Mouse (Mus musculus): ENCODE results near the gene Gm1043. TPM values are rescaled to one million over a fixed set of nuclear protein-coding genes. Genes with fewer than 3 reads are reported as not detected.

Gm1043 gene
- total RNA-seq, 1 experiment from 2014 or later, result not detected

DNA sequence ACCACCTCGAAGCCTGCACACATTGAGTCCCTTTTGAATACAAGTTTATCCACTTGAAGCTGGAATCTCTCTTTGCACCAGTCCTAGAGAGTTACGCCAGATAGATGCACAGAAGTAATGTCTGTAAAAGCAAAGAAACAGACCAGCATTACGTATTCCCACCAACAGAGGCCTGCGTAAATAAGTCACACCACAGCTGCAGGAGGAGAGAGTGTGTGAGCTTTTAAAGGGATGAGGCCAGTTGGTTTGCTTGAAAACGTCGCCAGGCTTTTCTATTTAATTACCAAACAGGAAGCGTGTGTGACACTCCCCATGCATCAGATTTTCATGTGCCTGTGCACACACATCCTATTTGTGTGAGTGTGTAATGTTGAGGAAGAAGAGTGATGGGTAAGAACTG lies 99.4 kb downstream of the Gm1043 start:
- ATAC-seq (replicated peaks; ENCODE audit: low read depth, poor library complexity, severe bottlenecking), result no peak

GRCm38 (mm10) chr5:37190378-37190777 lies 105.2 kb downstream of the Gm1043 start:
- no peak for ATAC-seq (replicated peaks; ENCODE audit: low read depth, poor library complexity, severe bottlenecking)

- no peak for ATAC-seq (replicated peaks; ENCODE audit: low read depth, poor library complexity, severe bottlenecking)
Measured at GRCm38 (mm10) chr5:37196196-37196595, 111.0 kb downstream of the Gm1043 start.

GRCm38 (mm10) chr5:37196666-37197250 lies 111.6 kb downstream of the Gm1043 start:
- ATAC-seq (replicated peaks; ENCODE audit: low read depth, poor library complexity, severe bottlenecking), result no peak

GRCm38 (mm10) chr5:37197423-37197822 lies 112.3 kb downstream of the Gm1043 start:
- ATAC-seq (replicated peaks; ENCODE audit: low read depth, poor library complexity, severe bottlenecking), result no peak

DNA sequence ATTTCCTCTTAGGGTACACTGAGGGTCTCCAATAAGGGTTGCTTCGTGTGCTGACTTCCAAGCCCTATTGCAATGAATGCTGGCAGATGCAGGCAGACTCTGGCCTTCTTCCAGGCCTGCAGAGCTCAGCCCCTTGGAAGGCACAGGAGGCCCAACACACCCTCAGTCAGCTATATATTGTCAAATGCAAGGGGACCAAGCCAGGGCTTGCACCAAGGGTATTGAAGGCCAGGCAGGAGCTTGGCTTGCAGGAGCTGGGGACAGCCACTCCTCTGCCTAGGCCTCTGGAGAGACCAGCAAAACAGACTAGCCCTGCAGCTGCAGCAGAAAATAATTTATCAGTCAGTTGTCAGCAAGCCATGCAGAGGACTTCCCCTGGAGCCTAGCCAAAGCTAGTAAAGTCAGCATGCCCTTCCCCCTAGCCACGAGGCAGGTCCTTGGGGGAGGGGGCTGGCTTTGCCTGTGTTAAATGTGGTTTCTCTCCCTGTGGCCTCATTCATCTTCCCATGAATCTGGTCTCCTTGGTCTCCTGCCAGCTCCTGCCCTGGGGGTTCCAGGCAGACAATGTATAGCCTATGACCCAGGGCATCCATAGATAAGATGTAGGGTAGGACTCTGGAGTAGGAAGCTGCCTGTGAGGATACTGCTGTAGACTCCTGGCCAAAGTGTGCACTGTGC lies 113.0 kb downstream of the Gm1043 start:
- ATAC-seq (replicated peaks; ENCODE audit: low read depth, poor library complexity, severe bottlenecking), result no peak

- no peak for ATAC-seq (replicated peaks; ENCODE audit: low read depth, poor library complexity, severe bottlenecking)
Measured at GRCm38 (mm10) chr5:37202285-37202684, 117.1 kb downstream of the Gm1043 start.

DNA sequence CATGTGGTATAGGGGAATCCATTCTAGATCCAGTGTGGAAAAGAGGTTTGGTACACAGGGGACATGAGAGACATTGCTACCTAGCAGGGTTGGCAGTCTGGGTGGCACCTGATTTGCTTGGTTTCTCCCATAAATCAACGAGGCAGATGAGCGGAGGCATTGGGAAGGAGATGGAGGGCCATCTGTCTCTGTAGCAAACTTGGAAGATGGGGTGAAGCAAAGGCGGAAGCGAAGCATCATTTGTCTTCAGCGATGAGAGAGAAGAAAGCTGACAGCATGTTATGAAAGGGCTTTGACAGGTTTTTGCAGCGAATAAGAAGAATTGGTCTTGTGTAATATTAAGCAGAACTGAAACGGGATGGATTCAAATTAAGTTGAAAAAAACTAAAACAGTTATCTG lies 119.7 kb downstream of the Gm1043 start:
- ATAC-seq (replicated peaks; ENCODE audit: low read depth, poor library complexity, severe bottlenecking), result no peak

DNA sequence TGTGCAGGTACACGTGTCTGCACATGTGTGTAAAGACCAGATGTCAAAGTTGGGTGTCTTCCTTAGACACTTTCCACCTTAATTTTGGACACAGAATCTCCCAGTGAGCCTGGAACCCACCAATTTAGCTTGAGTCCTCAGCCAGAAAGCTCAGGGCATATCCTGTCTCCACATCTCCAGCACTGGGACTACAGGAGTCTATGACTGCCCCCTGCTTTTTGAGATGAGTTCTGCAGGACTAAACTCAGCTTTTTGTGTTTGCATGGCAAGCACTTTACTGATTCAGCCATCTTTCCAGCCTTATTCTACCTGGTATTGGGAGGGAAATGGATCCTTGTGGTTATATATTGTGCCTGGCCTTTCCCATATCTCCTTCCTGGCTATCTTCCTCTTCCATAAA lies 120.2 kb downstream of the Gm1043 start:
- ATAC-seq (replicated peaks; ENCODE audit: low read depth, poor library complexity, severe bottlenecking), result no peak

DNA sequence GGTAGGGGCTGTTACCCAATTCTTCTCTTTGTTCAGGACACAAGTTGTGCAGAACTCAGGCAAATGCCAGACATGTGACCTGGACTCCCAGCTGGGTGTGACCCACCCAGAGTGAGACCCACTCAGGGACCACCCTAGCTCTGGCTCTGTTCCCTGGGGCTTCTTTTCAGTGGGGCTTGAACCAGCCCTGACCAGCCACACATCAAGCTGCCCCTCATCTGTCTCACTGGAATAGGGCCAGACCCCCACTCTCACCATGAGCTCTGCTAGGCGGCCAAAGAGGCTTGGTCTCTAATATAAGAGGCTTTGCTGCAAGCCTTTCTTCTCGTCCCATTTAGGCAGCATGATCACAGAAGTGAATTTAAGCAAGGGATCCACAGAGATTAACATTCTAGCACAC lies 121.2 kb downstream of the Gm1043 start:
- no peak for ATAC-seq (replicated peaks; ENCODE audit: low read depth, poor library complexity, severe bottlenecking)

- no peak for ATAC-seq (replicated peaks; ENCODE audit: low read depth, poor library complexity, severe bottlenecking)
Measured at GRCm38 (mm10) chr5:37212938-37213708, 128.0 kb downstream of the Gm1043 start.

GRCm38 (mm10) chr5:37213709-37214103 lies 128.5 kb downstream of the Gm1043 start:
- no peak for ATAC-seq (replicated peaks; ENCODE audit: low read depth, poor library complexity, severe bottlenecking)

DNA sequence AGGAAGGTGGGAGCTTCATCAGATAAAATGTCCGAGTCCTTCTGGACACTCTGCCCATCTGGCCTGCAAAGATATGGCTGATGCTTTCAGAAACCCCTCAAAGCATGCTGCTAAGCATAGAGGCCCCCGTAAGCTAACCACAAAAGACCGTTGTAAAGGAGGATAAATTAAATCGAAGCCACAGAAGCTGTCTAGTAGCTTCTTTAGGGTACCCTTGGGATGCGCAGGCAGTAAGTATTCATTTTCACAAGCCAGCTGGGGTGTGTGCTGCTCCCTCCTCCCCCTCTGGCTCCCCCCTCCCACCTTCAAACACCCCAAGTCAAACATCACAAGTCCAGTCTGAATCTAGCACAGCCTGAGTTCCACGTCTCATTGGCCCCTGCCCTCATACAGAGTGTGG lies 129.4 kb downstream of the Gm1043 start:
- no peak for ATAC-seq (replicated peaks; ENCODE audit: low read depth, poor library complexity, severe bottlenecking)

GRCm38 (mm10) chr5:37215276-37215675 lies 130.1 kb downstream of the Gm1043 start:
- ATAC-seq (replicated peaks; ENCODE audit: low read depth, poor library complexity, severe bottlenecking), result no peak

DNA sequence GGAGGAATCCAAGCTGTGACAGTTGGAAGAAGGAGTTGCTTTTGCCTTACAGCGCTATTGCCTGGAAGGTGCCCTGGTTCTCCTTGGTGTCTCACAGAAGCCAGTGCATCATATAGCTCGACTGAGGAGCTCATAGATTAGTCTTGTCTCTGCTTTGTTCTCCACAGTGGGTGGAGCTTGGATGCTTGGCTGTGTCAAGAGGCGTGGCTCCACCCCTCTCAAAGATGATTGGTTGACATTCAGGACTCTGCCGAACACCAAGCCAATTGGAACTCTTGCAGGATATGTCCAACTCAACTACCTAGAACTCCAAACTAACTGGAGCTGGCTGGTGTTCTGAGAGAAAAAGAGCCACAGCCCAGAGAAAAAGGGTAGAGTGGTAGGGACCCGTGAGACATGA lies 134.4 kb downstream of the Gm1043 start:
- no peak for ATAC-seq (replicated peaks; ENCODE audit: low read depth, poor library complexity, severe bottlenecking)

DNA sequence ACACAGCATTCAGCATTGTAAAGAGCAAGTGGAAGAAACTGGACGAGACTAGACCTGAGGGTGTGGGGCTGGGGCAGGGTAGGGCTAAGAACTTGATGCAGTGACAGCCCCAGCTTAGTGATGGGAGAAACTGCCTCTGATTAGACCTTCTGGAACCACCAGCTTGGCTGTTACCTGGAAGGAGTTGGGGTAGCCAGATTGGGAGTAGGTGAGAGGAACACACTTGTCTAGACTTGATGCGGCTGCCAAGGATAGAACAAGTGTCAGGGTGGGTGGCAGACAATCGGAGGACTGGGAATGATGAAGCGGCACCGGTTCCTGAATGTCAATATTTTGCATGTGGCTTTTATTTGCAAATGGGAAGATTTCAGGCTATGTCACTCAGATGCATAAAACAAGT lies 135.4 kb downstream of the Gm1043 start:
- no peak for ATAC-seq (replicated peaks; ENCODE audit: low read depth, poor library complexity, severe bottlenecking)

GRCm38 (mm10) chr5:37221563-37221962 lies 136.4 kb downstream of the Gm1043 start:
- ATAC-seq (replicated peaks; ENCODE audit: low read depth, poor library complexity, severe bottlenecking), result no peak

DNA sequence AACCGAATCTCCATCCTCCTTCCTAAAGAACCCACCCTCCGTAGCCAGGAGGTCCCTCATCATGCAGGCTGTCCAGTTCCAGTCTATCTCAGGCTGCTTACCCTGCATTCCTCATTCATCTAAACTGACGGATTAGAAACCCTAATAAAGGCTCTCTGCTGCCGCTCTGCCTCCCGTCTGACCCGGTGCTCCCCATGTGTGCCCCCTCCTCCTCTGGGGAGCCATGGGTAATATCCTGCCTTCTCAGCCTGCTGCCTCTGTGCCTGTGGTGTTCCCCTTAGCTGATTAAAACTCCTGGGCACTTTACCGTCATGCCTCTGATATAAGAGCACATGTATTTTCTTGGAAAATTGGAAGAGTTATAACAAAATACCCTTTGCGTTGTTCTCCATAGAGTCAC lies 137.1 kb downstream of the Gm1043 start:
- no peak for ATAC-seq (replicated peaks; ENCODE audit: low read depth, poor library complexity, severe bottlenecking)

- ATAC-seq (replicated peaks; ENCODE audit: low read depth, poor library complexity, severe bottlenecking), result no peak
Measured at GRCm38 (mm10) chr5:37225708-37226107, 140.5 kb downstream of the Gm1043 start.

DNA sequence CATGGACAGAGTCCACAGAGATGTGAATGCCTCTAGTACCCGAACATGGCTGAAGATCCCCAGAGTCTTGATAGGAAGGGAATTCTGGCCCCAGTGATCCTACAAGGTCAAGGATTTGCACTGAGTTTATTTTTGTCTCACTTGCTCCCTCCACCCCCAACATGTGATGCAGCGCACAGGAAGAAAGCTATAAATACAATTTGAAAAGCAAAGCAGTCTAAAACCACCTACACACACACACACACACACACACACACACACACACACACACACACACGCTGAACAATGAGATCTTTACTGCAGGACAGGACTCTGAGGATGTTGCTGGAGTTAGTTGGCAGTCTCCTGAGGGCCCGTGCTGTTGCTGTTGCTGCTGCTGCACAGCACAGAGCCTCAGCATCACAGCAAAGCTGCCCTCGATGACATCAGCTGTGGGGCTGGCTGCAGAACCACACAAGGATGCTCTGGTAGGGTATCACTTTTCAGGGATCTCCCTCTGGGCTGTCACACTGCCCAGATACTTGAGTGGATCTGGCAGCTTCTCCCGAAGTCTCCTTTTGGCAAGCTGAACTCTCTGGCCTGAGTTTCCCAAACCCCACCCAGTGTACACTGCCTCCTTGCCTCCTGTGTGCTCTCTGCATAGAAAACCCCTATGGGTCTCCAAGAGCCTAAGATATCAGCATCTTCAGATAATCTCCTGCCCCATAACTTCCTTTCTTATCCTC lies 142.9 kb downstream of the Gm1043 start:
- ATAC-seq (replicated peaks; ENCODE audit: low read depth, poor library complexity, severe bottlenecking), result no peak

DNA sequence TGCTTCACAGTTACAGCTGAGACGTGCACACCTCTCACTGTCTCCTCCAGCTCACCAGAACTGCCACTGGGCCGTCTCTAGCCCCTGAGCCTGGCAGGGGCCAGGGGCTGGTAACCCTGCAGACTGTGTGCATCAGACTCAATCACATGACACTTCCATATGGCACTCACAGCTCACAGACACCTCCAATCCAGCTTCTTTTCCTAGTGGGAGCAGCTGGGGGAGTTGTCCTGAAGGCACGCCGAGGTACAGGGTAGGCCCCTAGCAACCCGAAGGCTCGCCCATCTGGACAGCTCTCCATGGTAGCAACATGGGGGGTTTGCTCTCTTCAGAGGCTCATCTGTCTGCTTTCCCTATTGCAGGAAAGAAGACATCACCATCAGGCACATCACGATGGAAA lies 143.7 kb downstream of the Gm1043 start:
- no peak for ATAC-seq (replicated peaks; ENCODE audit: low read depth, poor library complexity, severe bottlenecking)
